Mouse (Mus musculus) C2C12 (cell line): ENCODE data around the gene Bcas2.

Experiments used
- CEBPB ChIP-seq: IDR thresholded peaks from one replicate; pipeline ENCODE4 v1.6.1; 2011; ENCODE audit warnings: low read depth, mild to moderate bottlenecking, control low read depth, moderate library complexity
- MYOG ChIP-seq: IDR thresholded peaks from one replicate; pipeline ENCODE4 v1.6.1; 2011; ENCODE audit not compliant: control insufficient read depth, insufficient read length; ENCODE audit errors: extremely low read depth
- USF1 ChIP-seq: IDR thresholded peaks from one replicate; pipeline ENCODE4 v1.6.1; 2011; ENCODE audit warnings: low read depth, mild to moderate bottlenecking, control low read depth, moderate library complexity

DNA sequence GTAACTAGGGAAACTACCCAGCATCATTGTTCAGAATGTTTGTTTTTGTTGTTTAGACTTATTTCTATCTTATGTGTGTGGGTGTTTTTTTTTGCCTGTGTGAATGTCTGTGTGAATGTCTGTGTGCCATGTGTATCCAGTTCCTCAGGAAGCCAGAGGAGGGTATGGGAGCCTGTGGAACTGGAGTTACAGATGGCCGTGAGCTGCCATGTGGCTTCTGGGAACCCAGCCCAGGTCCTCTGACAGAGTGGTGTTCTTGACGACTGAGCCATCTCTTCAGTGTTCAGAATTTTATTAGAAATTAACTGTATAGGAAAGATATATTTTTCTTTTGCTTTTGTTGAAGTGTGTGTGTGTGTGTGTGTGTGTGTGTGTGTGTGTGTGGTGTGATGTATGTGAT lies 50.0 kb downstream of the Bcas2 start:
- TF ChIP-seq MYOG (no peak), USF1 (no peak), CEBPB (no peak)
